ENCODE assay signal across 4 mouse cellular contexts in the genomic region with DNA sequence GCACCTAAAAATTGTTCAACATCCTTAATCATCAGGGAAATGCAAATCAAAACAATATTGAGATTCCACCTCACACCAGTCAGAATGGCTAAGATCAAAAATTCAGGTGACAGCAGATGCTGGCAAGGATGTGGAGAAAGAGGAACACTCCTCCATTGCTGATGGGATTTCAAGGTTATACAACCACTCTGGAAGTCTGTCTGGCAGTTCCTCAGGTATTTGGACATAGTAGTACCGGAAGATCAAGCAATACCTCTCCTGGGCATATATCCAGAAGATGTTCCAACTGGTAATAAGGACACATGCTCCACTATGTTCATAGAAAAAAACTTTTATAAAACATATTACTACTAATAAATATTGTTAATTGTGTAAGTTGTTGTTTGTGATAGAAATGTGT.
DNase-seq lines count a peak whose midpoint lies in the region.

No protein-coding gene starts in this region.

- DNase-seq in cerebellum, adult 11 months = peak; percentile 15
- DNase-seq in cerebellum, adult 18-20 months = peak; percentile 28 to 32
- peak; percentile 21 for DNase-seq in cerebellum, adult 8-10 months
- DNase-seq in cerebellum, adult 9-11 months = peak; percentile 47

Comparison
In these comparisons a context has a peak if more than half of its experiments do, and no peak if none do; other contexts are left out.
1. Peak in every context shown above with its lines: DNase-seq.